Mouse (Mus musculus) lung, postnatal 0 days (tissue): ENCODE results near the gene Usp36.

Experiments used
- CTCF ChIP-seq: IDR thresholded peaks from 2 replicates; pipeline ENCODE4 v1.5.1; 2016; ENCODE audit warnings: antibody characterized with exemption, mild to moderate bottlenecking
- EP300 ChIP-seq: IDR thresholded peaks from 2 replicates; pipeline ENCODE4 v1.6.1; 2016; ENCODE audit warnings: antibody characterized with exemption, mild to moderate bottlenecking, control low read depth

DNA sequence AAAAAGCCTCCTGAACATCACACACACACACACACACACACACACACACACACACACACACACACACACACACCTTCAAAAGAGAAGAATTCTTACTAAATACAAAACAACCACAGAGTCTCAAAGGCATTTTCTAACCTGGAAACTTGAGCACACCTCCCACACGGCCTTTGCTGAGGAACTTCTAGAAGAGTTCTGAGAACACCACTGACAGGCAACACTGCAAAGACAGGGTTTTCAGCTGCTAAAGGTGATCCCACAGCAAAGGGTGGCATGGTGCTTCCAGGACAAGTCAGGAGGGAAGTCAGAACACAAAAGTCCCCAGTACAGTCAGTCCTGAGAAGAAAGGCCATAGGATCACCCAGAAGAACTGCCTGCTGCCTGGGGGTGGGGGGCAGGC is 64.2 kb downstream of the Usp36 start:
- no peak for TF ChIP-seq EP300
- no peak for TF ChIP-seq CTCF
